Mouse (Mus musculus): ENCODE measurements around the gene Slc36a1.

Gene Slc36a1

GRCm38 (mm10) chr11:55208001-55208690 lies 4.0 kb downstream of the Slc36a1 start:
- DNase-seq (ENCODE audit: inconsistent age in 2 of 2, low spot score in 1 of 2) = peak in 1 of 2 experiments; percentile 66

DNA sequence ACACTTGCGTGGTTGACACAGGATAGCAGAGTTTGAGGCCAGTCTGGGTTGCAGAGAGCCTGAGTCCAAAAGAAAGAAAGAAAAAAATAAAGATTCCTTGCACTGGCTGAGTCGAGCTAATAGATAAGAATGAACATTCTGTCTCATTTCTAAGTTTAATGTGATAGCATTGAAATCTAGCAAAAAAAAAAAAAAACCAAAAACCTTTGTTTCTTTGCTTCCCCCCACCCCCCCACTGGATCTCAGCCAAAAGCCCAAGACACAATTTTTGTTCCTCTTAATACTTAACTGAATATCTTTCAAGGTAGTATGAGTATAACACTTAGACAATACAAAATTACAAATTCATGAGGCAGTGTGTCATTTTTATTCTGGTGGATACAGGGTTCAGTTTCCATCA lies 4.9 kb downstream of the Slc36a1 start:
- no peak for DNase-seq (ENCODE audit: inconsistent age in 2 of 2, low spot score in 1 of 2)

DNA sequence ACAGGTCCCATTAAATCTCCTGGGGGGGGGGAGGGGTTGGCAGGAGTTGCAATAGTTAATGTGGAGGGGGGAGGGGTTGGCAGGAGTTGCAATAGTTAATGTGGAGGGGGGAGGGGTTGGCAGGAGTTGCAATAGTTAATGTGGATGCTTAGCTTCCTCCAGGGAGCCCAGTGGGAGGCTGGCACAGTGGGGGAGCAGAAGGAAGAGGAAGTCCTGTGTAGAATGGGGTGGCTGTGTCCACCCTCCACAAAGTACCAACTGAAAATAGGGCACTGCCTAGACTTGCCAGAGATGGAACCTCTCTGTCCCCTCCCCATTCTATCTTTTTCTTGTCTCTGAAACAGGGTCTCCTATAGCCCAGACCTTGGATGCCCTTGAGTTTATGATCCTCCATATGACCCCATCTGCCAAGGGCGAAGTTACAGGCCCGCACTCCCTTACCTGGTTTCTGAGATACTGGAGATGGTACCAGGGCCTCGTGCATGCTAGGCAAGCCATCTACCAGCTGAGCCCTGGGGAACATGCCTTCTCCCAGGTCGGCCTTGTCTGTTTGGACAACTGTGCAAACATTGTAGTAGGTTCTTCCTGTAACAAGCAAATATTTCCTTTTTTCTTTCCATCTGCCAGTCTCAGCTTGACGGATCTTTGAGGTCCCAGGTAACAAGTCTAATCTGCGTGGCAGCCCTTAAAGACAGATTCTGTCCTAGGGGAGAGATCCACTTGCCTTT lies 5.6 kb downstream of the Slc36a1 start:
- peak in 1 of 2 experiments; percentile 23 for DNase-seq (ENCODE audit: inconsistent age in 2 of 2, low spot score in 1 of 2)

- no peak for DNase-seq (ENCODE audit: inconsistent age in 2 of 2, low spot score in 1 of 2)
Observed at GRCm38 (mm10) chr11:55213518-55213917, 9.4 kb downstream of the Slc36a1 start.

DNA sequence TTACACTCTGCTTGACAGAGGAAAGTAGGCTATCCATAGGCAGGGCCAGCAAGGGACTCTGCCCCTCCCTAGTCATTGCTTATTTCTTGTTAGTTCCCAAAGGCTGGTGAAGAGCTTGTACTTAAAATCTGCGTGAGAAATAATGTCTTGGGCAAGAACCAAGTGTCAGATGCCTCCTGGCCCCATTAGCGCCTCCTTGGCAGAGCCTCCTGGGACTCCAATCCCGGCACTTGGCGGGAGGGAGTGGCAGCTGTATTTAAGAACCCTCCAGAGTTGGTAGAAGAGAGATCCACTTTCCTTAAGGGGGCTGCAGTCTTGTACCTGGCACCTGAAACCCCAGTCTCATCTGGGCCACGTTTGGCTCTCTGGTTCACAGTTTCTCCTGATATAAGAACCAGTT lies 10.0 kb downstream of the Slc36a1 start:
- peak in 1 of 2 experiments; percentile 43 for DNase-seq (ENCODE audit: inconsistent age in 2 of 2, low spot score in 1 of 2)

DNA sequence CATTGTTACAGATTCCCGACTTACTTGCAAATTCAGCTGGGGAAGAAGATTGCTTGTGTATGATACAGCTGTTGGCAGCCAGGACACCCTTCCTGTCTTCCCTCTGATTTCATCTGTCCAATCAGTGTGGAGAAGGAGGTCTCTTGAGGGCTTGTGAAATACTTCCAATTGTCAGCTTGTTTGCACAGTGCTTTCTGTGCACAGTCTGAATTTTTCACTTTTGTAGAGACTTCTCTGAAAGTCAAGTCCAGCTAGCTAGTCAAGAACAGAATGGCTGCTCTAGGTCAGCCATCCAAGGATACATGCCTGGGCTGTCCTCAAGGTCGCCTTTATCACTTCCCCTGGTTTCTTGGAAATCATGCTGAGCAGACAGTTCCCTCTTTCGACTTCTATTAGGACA lies 10.8 kb downstream of the Slc36a1 start:
- DNase-seq (ENCODE audit: inconsistent age in 2 of 2, low spot score in 1 of 2) = peak; percentile 16 to 77

DNA sequence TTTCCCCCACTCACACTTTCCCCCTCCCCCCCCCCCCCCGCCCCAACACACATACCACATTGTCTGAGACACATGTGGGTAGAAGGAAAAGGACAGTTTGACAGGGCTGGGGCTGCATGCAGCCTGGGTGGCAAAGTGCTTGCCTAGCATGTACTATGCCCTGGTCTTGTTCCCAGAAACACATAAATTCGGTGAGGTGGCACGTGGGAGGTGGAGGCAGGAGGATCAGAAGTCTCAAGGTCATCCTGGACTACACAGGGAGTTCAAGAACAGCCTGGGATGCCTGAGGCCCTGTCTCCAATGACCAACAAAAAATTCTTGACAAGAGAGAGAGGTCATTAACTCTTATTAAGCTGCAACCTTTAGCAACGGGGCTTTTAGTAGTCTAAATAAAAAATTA lies 11.9 kb downstream of the Slc36a1 start:
- no peak for DNase-seq (ENCODE audit: inconsistent age in 2 of 2, low spot score in 1 of 2)

DNA sequence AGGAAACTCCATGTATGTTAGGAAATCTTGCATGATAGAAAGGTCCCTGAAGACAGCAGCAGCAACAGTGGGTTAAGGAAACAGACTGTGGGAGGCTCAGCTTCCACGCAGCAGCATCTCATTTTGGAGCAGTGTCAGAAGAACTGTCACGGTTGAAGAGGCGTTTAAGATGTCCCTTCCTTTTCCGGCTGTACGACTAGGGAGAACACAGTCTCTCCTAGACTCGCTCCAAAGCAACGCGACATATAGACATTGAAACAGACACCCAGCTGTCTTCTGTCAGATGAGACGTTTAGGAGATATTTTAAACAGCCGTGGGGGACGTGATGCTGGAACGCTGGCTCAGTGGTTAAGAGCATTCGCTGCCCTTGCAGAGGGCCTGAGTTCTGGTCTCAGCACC lies 12.7 kb downstream of the Slc36a1 start:
- no peak for DNase-seq (ENCODE audit: inconsistent age in 2 of 2, low spot score in 1 of 2)

GRCm38 (mm10) chr11:55217418-55217817 lies 13.3 kb downstream of the Slc36a1 start:
- no peak for DNase-seq (ENCODE audit: inconsistent age in 2 of 2, low spot score in 1 of 2)

GRCm38 (mm10) chr11:55217880-55218279 lies 13.7 kb downstream of the Slc36a1 start:
- no peak for DNase-seq (ENCODE audit: inconsistent age in 2 of 2, low spot score in 1 of 2)

GRCm38 (mm10) chr11:55218473-55218872 lies 14.3 kb downstream of the Slc36a1 start:
- DNase-seq (ENCODE audit: inconsistent age in 2 of 2, low spot score in 1 of 2) = no peak

DNA sequence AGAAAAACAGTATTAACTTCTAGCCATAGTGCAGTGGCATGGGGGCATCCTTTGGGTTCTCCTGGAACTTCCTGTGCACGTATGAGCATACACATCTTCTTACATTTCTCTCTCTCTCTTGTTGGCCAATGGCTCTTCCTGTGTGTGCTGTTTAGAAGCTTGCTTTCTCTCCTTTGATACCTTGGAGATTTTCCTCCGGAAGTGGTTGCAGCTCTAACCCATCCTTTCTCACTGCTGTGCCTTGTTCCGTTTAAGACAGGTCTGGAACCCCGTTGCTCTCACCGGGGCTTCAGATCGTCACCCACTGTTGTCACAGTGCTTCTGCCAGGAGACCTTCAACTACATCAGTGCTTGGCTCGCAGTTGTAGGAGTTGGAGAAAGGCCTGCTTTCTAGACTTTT lies 17.2 kb downstream of the Slc36a1 start:
- DNase-seq (ENCODE audit: inconsistent age in 2 of 2, low spot score in 1 of 2) = no peak

DNA sequence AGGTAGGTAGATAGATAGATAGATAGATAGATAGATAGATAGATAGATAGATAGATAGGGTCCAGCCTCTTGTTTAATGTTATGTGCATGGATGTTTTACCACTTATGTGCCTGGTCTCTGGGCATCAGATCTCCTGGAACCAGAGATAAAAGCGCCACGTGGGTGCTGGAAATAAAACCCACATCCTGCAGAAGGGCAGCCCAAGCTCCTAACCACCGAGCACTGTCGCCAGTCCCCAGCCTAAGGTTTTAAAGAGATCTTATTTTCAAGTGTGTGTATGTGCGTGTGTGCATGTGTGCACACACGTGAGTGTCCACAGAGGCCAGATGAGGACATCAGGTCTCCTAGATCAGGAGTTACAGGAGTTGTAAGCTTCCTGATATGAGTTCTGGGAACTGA lies 26.9 kb downstream of the Slc36a1 start:
- no peak for DNase-seq (ENCODE audit: inconsistent age in 2 of 2, low spot score in 1 of 2)

DNA sequence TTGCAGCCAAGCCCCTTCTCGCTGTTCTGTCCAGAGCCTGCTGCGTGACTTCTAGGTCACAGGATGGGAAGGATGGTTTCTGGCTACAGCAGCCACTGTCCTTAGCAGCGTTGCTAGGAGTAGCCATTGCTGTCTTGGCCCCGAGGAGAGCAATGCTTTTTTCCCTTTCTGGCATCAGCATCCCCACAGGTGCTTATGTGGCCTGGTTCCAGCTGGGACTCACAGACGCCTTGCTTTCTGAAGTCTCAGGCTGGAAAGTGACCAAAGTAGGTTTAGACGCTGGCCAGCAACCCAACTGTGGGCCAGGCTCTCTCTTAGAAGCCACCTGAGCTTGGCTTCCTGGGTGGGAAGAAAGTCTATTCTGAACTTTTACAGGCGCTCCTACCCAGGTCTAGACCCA lies 30.1 kb downstream of the Slc36a1 start:
- DNase-seq (ENCODE audit: inconsistent age in 2 of 2, low spot score in 1 of 2) = no peak

- DNase-seq (ENCODE audit: inconsistent age in 2 of 2, low spot score in 1 of 2) = peak; percentile 19 to 37
Observed at GRCm38 (mm10) chr11:55234791-55235190, 30.6 kb downstream of the Slc36a1 start.

- DNase-seq (ENCODE audit: inconsistent age in 2 of 2, low spot score in 1 of 2) = no peak
Observed at GRCm38 (mm10) chr11:55236815-55237214, 32.7 kb downstream of the Slc36a1 start.

DNA sequence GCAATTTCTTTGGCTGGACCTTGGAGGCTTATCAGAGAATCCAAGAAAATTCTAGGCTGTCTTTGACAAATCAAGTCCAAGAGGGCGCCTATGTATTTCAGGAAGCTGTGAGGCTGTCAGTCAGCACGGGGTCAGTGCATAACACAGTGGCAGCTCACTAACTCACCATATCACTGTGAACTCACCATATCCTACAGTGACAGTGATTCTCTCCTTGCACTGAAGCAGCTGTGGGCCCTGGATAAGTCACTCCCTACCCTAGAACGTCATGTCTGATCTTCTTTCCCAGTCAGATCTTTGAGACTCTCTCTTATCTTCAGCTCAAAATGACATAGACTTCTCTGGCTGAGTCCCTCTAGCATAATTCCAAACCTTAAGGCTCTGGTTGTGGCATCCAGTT lies 35.3 kb downstream of the Slc36a1 start:
- DNase-seq (ENCODE audit: inconsistent age in 2 of 2, low spot score in 1 of 2) = no peak

- DNase-seq (ENCODE audit: inconsistent age in 2 of 2, low spot score in 1 of 2) = peak; percentile 74 to 94
Observed at GRCm38 (mm10) chr11:55240556-55240955, 36.4 kb downstream of the Slc36a1 start.

- no peak for DNase-seq (ENCODE audit: inconsistent age in 2 of 2, low spot score in 1 of 2)
Observed at GRCm38 (mm10) chr11:55250527-55250926, 46.4 kb downstream of the Slc36a1 start.

DNA sequence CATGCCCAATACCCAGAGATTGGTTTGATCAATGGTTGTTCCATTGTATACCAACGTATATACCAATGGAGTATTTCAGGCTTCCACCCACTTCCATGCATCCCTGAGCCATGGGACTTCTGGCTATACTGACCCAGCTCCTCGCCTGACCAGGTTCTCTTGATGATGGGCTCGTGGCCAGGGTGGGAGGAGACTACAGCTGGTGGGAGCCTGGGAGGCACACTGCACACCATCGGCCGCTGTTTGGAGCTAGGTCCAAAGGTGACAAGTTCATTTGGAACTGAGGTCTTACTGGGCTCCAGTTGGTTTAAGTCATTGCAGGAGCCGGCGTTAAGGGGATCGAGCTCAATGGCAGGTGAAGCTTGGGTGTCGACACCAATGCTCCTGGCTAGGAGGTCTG lies 49.2 kb downstream of the Slc36a1 start:
- DNase-seq (ENCODE audit: inconsistent age in 2 of 2, low spot score in 1 of 2) = no peak

DNA sequence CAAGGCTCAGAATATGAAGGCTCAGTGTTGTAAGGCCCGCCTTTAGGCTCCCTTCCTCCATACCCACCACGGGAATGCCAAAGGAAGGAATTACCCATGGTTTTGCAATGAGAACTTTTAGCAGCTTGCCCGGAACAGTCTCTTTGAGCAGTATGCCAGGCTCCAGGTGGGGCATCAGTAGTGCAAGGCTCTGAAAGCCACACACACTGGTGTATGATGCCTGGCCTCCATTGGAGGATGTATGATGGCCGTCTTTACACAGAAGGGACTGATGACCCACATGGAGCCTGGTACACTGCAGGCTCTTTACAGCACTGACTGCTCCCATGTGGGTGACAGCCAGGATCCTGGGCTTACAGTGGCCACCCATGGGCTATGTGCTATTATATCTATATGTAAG lies 57.0 kb downstream of the Slc36a1 start:
- DNase-seq (ENCODE audit: inconsistent age in 2 of 2, low spot score in 1 of 2) = no peak

DNA sequence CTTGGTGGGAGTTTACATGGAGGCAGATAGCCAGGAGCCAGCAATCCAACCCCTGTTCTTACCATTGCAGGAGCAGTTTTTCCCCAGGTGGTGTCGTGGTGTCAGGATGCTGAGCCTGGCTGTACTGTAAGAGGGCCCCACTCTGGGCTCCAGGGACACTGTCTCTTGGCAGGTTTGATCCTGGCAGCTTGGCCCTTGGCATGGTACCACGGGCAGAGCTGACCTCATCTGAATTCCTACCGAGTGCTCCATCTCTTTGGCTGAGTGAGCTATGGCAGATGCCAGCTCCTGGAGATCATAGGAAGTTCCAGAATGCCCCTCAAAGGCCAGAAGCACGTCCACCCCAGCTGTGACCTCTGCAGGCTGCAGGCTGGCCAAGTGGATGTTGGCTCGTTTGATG lies 57.9 kb downstream of the Slc36a1 start:
- DNase-seq (ENCODE audit: inconsistent age in 2 of 2, low spot score in 1 of 2) = peak in 1 of 2 experiments; percentile 57

DNA sequence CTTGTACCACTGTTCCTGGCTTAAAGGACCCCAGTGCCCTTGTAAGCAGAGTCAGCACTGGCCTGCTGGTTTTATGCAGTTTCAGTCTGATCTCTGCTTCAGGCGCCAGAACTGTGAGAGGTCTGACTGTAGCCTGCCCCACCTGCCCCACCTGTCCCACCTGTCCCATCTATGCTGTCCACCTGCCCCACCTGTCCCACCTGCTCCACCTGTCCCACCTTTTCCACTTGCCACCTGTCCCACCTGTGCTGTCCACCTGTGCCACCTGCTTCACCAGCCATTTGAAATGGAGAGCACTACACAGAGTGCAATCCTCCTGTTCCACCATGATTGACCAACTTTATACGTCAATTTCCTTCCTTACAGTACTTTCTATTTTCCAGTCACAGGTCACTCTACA lies 60.2 kb downstream of the Slc36a1 start:
- no peak for DNase-seq (ENCODE audit: inconsistent age in 2 of 2, low spot score in 1 of 2)

Measured in adrenal gland, adult (tissue).